Mouse (Mus musculus): ENCODE results near the gene Cyp27a1.
A peak's percentile ranks its signal among the peaks of the same experiment; 100 is the strongest.

The Cyp27a1 gene

DNA sequence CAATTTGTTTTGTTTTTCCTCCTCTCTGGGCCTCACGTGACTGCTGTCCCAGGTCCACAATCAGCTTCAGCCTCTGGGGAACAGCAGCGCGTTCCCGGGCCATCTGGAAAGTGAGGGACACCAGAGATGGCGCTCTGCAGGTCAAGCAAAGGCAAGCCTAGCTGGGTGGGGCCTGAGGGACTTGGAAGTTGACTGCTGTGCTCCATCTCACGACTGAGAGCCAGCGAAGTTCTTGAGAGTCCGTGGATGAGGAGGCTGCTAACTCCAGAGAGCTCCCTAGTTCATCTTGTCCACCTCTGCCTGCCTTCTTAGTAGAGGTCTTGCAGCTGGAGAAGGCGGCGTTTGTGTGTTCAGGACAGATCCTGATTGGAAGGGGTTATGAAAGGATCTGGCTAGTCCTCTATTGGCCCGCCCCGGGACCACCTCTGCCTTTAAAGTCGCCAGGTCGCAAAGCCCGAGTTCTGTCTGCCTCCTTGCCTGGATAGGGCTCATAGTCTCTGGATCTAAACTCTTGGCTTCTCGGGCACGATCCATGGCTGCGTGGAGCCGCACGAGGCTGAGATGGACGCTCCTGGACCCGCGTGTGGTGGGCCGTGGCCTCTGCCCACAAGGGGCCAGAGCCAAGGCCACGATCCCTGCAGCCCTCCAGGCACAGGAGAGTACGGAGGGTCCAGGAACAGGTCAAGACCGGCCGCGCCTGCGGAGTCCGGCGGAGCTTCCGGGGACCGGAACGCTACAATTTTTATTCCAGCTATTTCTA lies at the start of gene Cyp27a1:
Gene Cyp27a1 (plus strand): TSS at position 476 of the 760 bp plus-strand sequence.
- DNase-seq: peak; percentile 11

DNA sequence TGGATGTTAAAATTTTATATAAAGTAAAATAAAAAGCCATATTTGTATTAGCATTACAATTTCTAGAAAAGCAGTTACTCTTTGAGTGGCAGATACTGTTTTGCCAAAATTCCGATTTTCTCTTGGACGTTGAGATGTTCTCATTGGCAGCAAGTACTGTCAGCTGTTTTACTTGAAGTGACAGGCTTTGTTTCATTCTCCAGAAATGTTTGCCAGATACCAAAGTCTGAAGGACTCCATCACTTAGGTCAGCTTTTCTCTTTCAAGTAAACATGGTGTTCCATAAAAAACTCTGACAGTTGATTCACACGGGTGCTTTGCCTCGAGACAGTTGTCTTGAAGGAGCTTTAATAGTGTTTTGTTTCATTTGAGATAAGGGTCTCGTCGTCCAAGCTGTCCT lies 48.2 kb upstream of the Cyp27a1 start:
- DNase-seq: no peak

DNA sequence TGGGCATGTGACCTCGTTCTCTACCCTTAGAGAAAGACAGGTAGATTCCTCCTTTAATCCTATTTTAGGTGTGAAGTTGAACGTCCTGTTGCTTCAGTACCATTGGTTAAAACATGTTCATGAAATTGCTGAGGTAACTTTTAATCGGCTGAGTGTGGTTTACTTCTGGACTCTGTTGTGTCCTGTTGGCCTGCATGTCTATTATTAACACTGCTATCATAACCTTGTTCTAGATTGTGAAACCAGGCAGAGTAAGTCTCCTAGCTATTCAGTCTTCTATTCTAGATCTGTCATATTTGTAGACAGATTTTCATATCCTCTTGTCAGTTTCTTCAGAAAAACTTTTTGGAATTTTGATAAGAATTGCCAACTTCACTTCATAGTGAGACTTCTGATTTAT lies 45.0 kb upstream of the Cyp27a1 start:
- no peak for DNase-seq

DNA sequence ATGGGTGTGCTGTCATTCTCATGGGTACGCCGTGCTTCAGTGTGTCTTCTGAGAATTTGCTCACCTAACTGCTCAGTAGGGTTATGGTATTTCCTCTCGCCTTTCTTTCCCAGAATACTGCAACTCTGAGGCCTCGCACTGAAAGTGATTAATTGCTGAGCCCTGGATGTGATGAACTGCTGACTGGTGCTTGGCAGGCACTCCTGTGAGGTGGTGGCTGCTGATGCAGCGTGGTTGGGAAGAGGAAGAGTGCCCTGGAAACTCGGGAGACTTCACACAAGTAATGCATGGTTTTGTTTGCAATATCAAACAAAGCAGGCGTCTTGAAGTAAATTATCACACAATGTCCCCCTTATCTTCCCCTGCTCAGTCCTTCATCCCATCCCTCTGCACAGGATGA lies 40.6 kb upstream of the Cyp27a1 start:
- DNase-seq: no peak

DNA sequence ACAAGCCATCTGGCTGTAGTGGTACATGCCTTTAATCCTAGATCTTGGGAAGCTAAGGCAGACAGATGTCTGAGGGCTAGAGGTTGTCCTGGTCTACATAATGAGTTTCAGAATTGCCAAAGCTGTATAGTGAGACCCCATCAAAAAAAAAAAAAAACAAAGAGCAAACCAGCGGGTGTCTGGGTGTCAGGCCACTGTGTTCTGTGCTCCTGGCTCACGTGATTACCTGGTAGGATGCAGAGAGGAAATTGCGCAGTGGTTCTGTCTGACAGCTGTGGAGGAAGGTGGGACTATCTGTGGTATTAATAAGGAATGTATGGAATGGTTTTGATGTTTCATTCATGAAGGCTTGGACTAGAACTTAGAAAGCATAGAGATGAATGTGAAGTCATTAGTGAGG lies 36.5 kb upstream of the Cyp27a1 start:
- DNase-seq: no peak

DNA sequence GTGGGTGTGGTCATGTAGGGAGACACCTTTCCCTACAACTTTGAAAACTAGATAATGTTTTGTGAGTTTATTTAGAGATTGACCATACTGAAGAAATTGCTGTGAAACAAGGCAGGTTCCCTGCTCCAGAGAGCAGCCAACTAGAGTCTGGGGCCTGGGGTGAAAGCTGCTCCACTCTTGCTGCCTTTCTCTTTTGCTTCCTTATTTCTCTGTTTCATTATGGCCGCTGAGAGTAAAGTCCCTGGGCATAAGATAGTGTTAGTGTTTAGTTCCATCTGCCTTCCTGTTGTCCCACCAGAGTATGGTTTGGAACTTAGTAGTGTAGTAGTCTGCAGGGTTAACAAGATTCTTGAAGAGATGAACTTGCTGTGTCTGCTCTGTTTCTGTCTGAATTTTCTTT lies 35.5 kb upstream of the Cyp27a1 start:
- no peak for DNase-seq

DNA sequence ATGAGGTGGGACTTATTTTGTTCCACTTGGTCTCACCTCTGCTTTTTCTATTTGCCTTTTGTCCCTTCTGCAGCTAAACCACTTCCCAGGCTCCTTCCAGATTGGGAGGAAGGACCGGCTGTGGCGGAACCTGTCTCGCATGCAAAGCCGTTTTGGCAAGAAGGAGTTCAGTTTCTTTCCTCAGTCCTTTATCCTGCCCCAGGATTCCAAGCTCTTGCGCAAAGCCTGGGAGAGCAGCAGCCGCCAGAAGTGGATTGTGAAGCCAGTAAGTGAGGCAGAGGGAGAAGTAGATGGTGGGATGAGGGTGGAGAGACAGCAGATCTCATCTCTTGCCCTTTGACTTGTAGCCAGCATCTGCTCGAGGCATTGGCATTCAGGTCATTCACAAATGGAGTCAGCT lies 26.2 kb upstream of the Cyp27a1 start:
- DNase-seq: no peak

DNA sequence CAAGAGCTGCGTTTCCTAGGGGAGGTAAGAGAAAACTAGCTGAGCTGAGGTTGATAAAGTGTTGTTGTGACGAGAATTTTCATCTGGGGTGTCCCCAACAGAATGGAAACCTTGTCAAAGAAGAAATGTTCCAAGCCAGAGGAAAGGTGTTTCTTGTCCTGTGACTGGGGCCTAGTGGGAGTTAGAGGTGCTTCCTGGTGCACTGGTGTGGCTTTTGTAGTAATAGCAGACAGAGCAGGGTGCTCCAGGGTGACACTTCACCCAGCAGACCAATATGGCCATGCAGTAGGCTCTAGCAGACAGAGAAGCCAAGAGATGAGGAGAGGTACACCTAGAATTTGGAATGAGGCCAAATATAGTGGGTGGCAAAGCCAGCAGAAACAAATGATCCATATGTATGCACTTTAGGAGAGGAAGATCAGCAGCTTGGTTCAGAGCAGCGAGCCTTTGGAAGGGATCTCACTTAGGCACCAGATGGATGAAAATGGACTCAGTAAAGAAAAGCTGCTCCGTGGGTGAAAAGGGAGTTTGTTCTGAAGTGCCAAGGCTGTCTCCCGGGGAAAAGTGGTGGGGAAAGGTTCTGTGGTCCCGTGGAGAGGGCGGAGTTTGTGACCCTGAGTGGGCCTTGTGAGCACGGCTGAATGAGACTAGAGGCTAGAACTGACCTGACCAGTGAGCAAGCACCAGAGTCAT lies 19.3 kb upstream of the Cyp27a1 start:
- no peak for DNase-seq

DNA sequence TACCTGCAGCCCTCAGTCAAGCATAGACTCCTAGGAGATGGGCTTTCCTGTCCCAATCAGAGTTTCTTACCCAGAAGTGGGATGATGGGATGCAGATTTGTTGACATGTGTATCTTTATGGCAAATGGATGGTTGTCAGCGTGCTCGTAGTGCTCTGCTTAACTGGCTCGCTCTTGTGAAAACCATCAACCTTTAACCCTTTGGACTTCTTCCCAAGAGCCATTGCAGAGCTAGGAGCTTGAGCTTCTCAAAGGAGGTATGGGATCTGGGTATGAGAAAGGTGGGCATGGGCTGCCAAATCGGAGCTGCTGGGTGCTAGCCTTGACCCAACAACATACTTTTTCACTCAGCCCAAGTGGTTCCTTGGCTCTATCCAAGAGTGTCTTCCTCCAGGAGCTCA lies 17.5 kb upstream of the Cyp27a1 start:
- DNase-seq: no peak

DNA sequence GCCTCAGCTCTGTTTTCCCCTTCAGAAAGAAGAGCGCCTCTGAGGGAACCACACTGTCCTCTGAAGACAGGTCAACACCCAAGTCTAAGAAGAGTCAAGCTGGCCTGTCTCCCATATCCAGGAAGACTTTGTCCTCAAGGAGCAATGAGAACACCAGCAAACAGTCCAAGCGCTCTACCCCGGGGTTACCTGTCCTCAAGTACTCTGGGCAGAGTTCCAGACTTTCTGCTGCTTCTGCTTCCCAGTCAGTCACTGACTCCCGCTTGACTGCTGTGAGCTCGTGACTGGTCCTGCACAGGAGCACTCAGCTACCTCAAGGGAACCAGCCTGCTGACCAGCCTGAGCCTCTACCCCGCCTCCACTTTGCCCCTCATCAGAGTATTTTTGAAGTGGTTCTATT lies 16.0 kb upstream of the Cyp27a1 start:
- DNase-seq: no peak

DNA sequence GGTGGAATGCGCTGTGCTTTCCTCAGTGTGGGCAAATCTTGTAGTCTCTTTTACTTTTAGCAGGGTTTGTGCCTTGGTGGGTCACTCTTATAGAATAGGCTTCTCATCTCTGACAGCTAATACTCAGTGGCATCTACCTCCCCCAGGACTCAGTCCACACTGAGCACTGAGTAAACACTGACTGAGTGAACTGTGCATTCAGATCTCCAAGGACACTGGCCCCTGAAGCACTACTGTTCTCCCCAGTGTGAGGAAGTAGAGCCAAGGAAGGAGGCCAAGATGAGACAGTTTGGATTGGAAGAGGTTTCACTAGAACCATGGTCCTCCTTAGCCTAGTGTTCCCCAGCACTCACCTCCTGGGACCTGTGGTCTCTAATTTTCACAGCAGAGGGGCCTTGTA lies 15.0 kb upstream of the Cyp27a1 start:
- DNase-seq: no peak

DNA sequence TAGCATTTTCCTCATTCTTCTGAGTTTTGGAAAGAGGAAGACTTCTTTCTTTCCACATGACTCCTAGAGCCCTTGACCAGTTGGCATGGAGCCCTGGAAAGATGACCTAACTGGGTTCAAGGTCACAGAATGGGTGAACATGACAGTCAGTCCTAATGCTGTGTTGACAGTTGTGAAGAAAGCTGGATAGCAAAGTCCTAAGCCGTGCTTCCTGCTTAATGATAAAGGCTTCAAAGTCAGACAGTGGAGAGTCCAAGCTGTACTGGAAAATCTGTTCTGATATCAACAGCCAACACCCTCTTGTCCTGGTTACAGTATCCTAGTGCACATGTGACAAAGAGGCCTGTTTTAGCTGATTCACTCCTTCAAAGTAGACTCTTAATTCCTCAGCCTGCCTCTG lies 14.6 kb upstream of the Cyp27a1 start:
- no peak for DNase-seq

DNA sequence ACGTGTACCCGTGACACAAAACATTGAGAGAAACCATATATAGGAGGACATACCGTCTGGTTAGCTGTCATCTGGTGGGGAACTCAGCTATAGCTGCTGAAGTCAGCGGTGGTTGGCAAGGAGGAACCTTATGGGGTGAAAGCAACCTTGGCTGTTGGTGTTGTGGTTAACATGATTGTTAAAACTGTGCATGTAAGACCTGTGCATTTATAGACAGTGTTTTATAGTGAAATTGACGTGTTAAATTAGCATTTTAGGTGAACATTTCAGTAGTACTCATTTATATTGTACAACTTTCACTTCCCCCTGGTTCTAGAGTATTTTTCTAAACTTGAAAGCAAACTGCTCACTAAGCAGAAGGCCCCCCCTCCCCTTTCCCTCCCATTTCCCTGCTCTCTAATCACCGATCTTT lies 11.2 kb upstream of the Cyp27a1 start:
- no peak for DNase-seq

DNA sequence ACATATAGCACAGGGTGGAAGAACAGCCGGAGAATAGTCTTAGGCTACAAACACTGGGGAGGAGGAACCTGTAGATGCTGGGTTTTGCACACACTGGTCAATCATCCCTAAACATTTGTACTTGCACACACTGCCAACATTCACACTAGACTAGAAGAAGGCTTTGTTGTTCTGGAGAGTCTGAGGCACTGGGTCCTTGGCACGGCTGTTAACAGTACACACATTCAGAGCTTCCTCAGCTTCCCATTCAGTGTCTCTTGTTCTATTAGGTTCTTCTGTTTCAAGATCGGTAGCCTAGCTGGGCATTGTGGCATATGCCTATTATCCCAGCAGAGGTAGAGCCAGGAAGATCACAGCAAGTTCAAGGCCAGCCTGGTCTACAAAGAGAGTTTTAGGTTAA lies 9.2 kb upstream of the Cyp27a1 start:
- no peak for DNase-seq

DNA sequence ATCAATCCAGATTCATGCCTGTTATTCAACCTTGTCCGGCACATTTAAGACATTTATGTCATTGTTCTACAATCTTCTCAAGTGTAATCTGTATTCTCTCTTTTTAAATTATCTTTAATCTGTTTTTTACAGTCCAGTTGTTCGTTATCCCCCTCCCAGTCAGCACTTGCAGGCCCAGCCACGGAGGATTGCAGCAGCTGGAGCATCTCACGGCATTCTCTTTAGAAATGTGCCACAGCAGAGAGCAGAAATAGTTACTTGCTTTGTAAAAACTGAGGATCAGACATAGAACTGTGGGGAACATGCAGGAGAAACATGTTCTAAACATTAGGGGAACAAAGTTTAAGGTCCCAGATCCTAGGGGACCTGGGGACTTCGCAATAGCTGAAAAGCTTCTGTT lies 8.4 kb upstream of the Cyp27a1 start:
- no peak for DNase-seq

DNA sequence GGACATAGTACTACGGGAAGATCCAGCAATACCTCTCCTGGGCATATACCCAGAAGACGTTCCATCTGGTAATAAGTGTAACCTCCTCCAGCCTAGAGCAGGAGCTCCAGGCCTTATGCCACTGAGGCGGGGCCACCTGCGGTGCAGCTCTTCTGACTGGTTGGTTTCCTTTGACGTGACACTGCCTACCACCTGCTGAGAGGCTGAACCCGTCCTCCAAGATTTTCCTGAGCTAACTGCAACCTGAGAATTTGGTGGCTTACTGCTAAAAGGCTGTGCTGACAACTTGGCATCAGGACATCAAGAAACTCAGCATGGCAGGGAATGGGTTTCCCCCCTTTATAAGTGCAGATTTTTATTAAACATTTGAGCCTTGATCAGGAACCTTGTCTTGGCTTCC lies 3.8 kb upstream of the Cyp27a1 start:
- no peak for DNase-seq

DNA sequence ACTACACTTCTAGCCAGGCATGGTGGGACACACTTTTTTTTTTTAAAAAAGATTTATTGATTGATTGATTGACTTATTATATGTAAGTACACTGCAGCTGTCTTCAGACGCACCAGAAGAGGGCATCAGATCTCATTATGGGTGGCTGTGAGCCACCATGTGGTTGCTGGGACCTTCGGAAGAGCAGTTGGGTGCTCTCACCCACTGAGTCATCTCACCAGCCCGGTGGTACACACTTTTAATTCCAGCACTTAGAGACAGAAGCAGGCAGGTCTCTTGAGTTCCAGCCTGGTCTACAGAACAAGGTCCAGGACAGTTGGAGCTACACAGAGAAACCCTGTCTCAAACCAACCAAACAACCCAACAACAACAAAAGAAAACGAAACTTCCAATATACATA lies 1.3 kb upstream of the Cyp27a1 start:
- DNase-seq: no peak

DNA sequence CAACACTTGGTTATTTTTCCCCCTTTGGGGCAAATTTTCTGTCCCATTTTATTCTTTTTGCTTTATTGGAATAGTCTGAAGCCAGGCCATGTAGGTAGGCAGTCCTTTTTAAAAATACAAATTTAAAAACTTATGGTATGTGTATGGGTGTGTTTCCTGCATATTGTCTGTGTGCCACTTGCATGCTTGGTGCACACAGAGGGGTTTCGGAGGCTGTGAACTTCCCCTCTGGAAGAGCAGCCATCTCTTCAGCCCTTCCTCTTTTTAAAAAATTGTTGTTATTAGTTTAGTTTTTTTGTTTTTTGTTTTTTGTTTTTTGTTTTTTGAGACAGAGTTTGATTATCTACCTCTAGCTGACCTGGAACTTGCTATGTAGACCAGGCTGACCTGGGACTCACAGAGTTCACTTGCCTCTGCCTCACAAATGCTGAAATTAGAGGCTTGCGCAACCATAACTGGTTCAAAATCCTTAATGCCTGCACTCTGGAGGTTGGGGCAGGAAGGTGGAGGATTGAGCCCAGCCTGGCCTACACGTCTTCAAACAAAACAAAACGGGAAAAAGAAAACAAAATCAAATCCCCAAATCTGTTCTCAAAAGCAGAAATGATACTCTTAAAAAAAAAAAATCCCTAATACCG lies 794 bp upstream of the Cyp27a1 start:
- DNase-seq: no peak

DNA sequence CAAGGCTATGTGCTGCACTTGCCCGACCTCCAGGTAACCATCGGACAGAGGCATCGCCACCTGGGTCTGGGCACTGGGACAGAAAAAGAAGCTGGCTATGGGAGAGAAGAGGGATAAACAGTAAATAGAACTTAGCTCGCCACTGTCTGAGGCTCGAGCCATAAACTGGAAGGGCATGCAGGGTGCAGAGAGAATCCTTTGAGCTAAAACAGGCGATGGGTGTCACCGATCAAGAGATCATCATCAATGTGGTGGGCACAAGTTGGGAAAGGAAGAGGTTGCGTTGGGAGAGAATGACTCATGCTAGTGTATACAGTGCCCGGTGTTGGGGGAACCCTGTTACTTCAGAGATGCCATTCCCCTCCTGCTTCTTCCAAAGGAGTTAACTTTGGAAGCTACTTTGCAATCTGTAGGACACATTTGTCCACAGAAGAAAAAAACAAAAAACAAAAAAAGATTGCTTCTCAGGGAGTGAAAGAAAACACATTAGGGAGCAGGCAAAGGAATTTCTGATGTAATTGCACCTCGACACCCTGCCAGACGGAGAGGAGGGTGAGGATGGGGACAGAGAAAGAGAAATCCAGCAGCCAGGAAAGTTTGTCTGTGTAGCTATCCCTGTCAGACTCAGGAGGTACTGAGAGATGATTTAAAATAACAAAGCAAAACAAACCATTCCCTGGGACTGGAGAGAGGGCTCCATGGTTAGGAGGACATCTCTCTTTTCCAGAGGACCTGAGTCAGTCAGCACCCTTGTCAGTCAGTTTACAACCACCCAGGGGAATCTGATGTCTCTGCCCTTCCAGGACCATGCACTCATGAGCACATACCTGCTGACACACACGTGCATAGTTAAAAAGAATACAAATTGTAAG lies 721 bp downstream of the Cyp27a1 start:
- no peak for DNase-seq

DNA sequence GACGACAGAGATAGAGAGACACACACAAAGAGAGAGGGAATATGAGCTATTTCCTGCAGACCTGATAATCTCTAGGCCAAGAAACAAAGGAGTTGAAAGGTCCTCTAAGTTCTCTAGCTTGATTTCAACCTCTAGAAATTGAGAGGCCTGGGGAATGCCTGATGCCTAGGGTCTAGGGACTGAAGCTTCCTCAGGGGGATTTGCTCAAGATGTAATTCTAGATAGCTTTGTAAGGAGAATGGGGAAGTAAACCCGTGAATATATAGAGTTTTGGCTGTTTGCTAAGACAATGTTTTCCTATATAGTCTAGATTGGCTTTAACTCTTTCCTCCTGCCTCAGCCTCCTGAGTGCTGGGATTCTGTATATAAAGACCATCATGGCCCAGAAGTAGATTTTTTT lies 1.6 kb downstream of the Cyp27a1 start:
- no peak for DNase-seq

DNA sequence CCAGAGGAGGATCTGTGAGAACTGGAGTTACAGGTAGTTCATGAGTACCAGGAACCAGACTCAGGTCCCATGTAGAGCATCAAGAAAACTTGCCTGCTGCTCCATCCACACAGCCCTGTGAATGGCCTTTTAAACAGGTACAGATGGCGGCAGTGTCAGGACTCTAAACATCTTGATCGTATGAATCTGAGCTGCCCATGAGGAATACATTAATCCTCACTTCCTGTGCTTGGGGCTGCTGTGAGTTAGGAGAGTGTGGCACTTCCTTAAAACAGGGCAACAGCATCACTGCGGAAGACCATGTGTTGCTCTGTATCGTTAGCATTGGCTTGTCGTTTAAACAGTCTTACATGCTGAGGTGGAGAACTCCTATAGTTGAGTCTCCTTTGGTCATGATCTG lies 2.1 kb downstream of the Cyp27a1 start:
- no peak for DNase-seq

DNA sequence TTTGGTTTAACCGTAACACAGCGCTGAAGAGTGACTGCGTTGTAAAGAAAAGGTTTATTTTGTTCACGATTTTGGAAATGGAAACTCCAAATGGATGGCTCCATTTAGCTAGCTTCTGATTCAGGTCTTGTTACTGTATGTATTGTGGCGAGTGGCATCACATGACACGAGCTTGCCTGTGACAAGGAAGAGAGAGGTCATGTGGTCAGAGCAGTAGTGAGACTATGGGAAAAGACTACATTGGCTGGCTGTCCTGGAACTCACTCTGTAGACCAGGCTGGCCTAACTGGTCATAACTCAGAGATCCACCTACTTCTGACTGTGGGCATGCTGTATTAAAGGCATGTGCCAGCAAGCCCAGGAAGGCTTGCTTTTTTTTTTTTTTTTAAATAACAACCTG lies 2.5 kb downstream of the Cyp27a1 start:
- DNase-seq: no peak

DNA sequence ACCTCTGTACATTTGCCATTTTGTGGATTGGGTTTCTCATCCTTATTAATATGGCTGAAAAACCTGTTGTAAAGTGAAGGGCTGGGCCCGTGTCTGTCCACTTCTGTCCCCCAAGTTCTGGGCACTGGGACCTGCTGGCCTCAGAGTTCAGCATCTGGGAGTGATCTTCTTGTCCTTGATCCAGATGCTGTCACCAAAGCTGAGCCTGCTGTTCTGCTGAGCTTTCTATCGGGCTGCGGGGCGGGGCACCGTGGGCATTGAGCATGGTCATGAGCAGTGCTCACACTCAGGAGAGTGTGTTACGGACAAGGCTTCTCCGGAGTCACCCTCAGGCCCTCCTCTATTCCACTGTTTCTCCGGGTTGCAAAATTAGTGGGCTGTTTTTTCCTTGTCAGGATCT lies 4.7 kb downstream of the Cyp27a1 start:
- DNase-seq: no peak

Measured in cerebellum, adult 9-11 months (tissue).